ENCODE assay signal across 9 mouse cellular contexts in genomic region chr9:64789341-64789761, GRCm38 (mm10). TPM values are rescaled to one million over a fixed set of nuclear protein-coding genes. Genes with fewer than 3 reads are reported as not detected.
DNase-seq lines count a peak whose midpoint lies in the region; ATAC-seq lines count a peak whose summit lies in the region.
"Had no signal": no experiment of that assay in that cellular context is flagged by ENCODE, and none has a peak within 500 bp of the region (broad histone marks: within the 10 kb centered on the region; RNA-seq: fewer than 3 reads in every experiment).

No protein-coding gene starts in this region.

- DNase-seq in lung, postnatal 36 days, result peak; percentile 70
- DNase-seq in lung, postnatal 10 days, result no peak
- DNase-seq in T-cell, adult 2 months (ENCODE audit: low spot score), result peak; percentile 79
- DNase-seq in skeletal muscle tissue, adult 2 months (ENCODE audit: low read depth, low spot score), result peak; percentile 56
- DNase-seq in cerebellum, postnatal 4 days (ENCODE audit: low spot score in 2 of 2), result no peak
- DNase-seq in thymus, adult 18-20 months, result no peak
- DNase-seq: cerebellum, adult 11 months had no signal

- ATAC-seq in inflammation-experienced regulatory T-cells, adult 6 months, result peak; percentile 94
- no peak for ATAC-seq in frontal cortex, adult (ENCODE audit: low TSS enrichment)

RNA-seq across cellular contexts. Expression of gene Dennd4a, which starts 21.8 kb away (rescaled TPM):
- 10 to 100 TPM; 16.5 to 20.8 (median 20.3) TPM for polyA plus RNA-seq in inflammation-experienced regulatory T-cells, adult 6 months (2017; shearing (Covaris generic))

RNA-seq across cellular contexts. Expression of gene Rab11a, which starts 51.8 kb away (rescaled TPM):
- polyA plus RNA-seq in inflammation-experienced regulatory T-cells, adult 6 months (2017; shearing (Covaris generic)), result 100 to 1,000 TPM; 214 to 310 (median 217) TPM

Comparison
In these comparisons a context has a peak if more than half of its experiments do, and no peak if none do; other contexts are left out.
1. DNase-seq: peak in lung, postnatal 36 days (single experiment), T-cell, adult 2 months (single experiment) and skeletal muscle tissue, adult 2 months (single experiment); none in lung, postnatal 10 days (single experiment), cerebellum, postnatal 4 days (0 of 2) and thymus, adult 18-20 months (0 of 2).